Comparison of ENCODE assay signal across 16 mouse cellular contexts in genomic region chr13:98171706-98172105, GRCm38 (mm10). TPM values are rescaled to one million over a fixed set of nuclear protein-coding genes. Genes with fewer than 3 reads are reported as not detected.
DNase-seq lines count a peak whose midpoint lies in the region; ATAC-seq lines count a peak whose summit lies in the region.
"Had no signal": no experiment of that assay in that cellular context is flagged by ENCODE, and none has a peak within 500 bp of the region (broad histone marks: within the 10 kb centered on the region; RNA-seq: fewer than 3 reads in every experiment).

No protein-coding gene starts in this region.

- H3K27ac ChIP-seq in neural tube, embryonic 15.5 days (replicated peaks) = no peak overlapping the region
- no peak overlapping the region for H3K27ac ChIP-seq in intestine, embryonic 15.5 days
- H3K27ac ChIP-seq: heart, adult 2 months; liver, embryonic 13.5 days; midbrain, embryonic 12.5 days; neural tube, embryonic 12.5 days had no signal

- H3K27me3 ChIP-seq in neural tube, embryonic 15.5 days (replicated peaks) = no peaks in the 10 kb centered on the region
- H3K27me3 ChIP-seq in intestine, embryonic 15.5 days (replicated peaks) = no peaks in the 10 kb centered on the region
- H3K27me3 ChIP-seq: CH12.LX; liver, embryonic 13.5 days; midbrain, embryonic 12.5 days; neural tube, embryonic 12.5 days had no signal

- intact Hi-C loops in left cerebral cortex, postnatal 25 days (cut with DNase I) = no loop called here

- H3K4me2 ChIP-seq in neural tube, embryonic 15.5 days = no peak overlapping the region
- no peak overlapping the region for H3K4me2 ChIP-seq in intestine, embryonic 15.5 days (replicated peaks)
- H3K4me2 ChIP-seq: liver, embryonic 13.5 days; midbrain, embryonic 12.5 days; neural tube, embryonic 12.5 days had no signal

- H3K36me3 ChIP-seq in neural tube, embryonic 15.5 days = no peaks in the 10 kb centered on the region
- H3K36me3 ChIP-seq in intestine, embryonic 15.5 days = no peaks in the 10 kb centered on the region
- H3K36me3 ChIP-seq: liver, embryonic 13.5 days; midbrain, embryonic 12.5 days; neural tube, embryonic 12.5 days had no signal

- H3K4me3 ChIP-seq in neural tube, embryonic 15.5 days (replicated peaks) = no peak overlapping the region
- no peak overlapping the region for H3K4me3 ChIP-seq in intestine, embryonic 15.5 days (replicated peaks)
- H3K4me3 ChIP-seq: heart, adult 2 months; liver, embryonic 13.5 days; midbrain, embryonic 12.5 days; neural tube, embryonic 12.5 days had no signal

- no peaks in the 10 kb centered on the region for H3K9me3 ChIP-seq in neural tube, embryonic 15.5 days (replicated peaks)
- H3K9me3 ChIP-seq in intestine, embryonic 15.5 days = no peaks in the 10 kb centered on the region
- H3K9me3 ChIP-seq: liver, embryonic 13.5 days; midbrain, embryonic 12.5 days; neural tube, embryonic 12.5 days had no signal

- no peak overlapping the region for H3K9ac ChIP-seq in neural tube, embryonic 15.5 days (replicated peaks)
- no peak overlapping the region for H3K9ac ChIP-seq in intestine, embryonic 15.5 days
- H3K9ac ChIP-seq: liver, embryonic 13.5 days; midbrain, embryonic 12.5 days; neural tube, embryonic 12.5 days had no signal

- 94% methylated on average over 4 of the region's 4 CpGs for WGBS in neural tube, embryonic 15.5 days
- WGBS in intestine, embryonic 15.5 days = 86% methylated on average over 4 of the region's 4 CpGs

- peaks cover 4% of the 10 kb centered on the region; the same call in 1 of the 2 replicates for H3K4me1 ChIP-seq in neural tube, embryonic 15.5 days
- no peaks in the 10 kb centered on the region for H3K4me1 ChIP-seq in intestine, embryonic 15.5 days (replicated peaks)
- H3K4me1 ChIP-seq: liver, embryonic 13.5 days; neural tube, embryonic 12.5 days had no signal

- DNase-seq in right cerebral cortex, adult 18-20 months = peak; percentile 63
- no peak for DNase-seq in right cerebral cortex, postnatal 4 days
- peak; percentile 71 for DNase-seq in layer of hippocampus, adult 11-12 months (ENCODE audit: low spot score)
- peak; percentile 53 to 86 for DNase-seq in left cerebral cortex, postnatal 25 days (ENCODE audit: low spot score in 2 of 2)
- DNase-seq in kidney, postnatal 10 days = no peak
- DNase-seq: adrenal gland, adult 8-10 months; heart, adult 2 months; heart, postnatal 14 days; liver, embryonic 13.5 days; lung, postnatal 14 days had no signal

- ATAC-seq in neural tube, embryonic 15.5 days (ENCODE audit: low FRiP score) = no peak
- ATAC-seq in intestine, embryonic 15.5 days = no peak
- ATAC-seq: intestine, embryonic 16.5 days had no signal

RNA-seq across cellular contexts. Expression of gene Arhgef28, which starts 34.5 kb away (rescaled TPM):
- total RNA-seq in left cerebral cortex, postnatal 25 days (2021) = 10 to 100 TPM; 37.3 to 45.1 TPM
- polyA plus RNA-seq in neural tube, embryonic 15.5 days (2015; fragmentation: Nextera tagmentation; extraction: Ambion mirVana) = 30.7 and 31.0 TPM in 2 replicates
- polyA plus RNA-seq in intestine, embryonic 15.5 days (2015; fragmentation: Nextera tagmentation; extraction: Ambion mirVana) = 15.6 and 18.1 TPM in 2 replicates

Comparison
In these comparisons a context has a peak if more than half of its experiments do, and no peak if none do; other contexts are left out.
1. DNase-seq: peak in right cerebral cortex, adult 18-20 months (single experiment), layer of hippocampus, adult 11-12 months (single experiment) and left cerebral cortex, postnatal 25 days (2 of 2); none in right cerebral cortex, postnatal 4 days (single experiment) and kidney, postnatal 10 days (single experiment).